Mouse (Mus musculus): ENCODE results near the gene Wdr41. TPM values are rescaled to one million over a fixed set of nuclear protein-coding genes. Genes with fewer than 3 reads are reported as not detected.

Wdr41 gene
- polyA plus RNA-seq (2015; fragmentation: Nextera tagmentation; extraction: Ambion mirVana) = 19.0 and 19.7 TPM in 2 replicates

- Histone ChIP-seq H3K4me2 (ENCODE audit: low read depth, low read length) (peak within 1 kb of the TSS; percentile 59), H3K9ac (ENCODE audit: low read length) (peak within 1 kb of the TSS; percentile 96), H3K27me3 (ENCODE audit: control insufficient read depth, insufficient read depth, low read length) (peaks cover 3% of the 10 kb centered on the region; the same call in 1 of the 2 replicates), H3K36me3 (ENCODE audit: control insufficient read depth, insufficient read depth) (no peaks in the 10 kb centered on the region), H3K4me3 (ENCODE audit: low read length) (peak within 1 kb of the TSS; percentile 86), H3K9me3 (replicated peaks; ENCODE audit: control insufficient read depth, low read length) (no peaks in the 10 kb centered on the region), H3K27ac (ENCODE audit: low read length) (peak within 1 kb of the TSS; percentile 96), H3K4me1 (ENCODE audit: control insufficient read depth, insufficient read depth, low read length) (peaks cover 9% of the 10 kb centered on the region; the same call in 1 of the 2 replicates)
- 2% methylated on average over 68 of the region's 68 CpGs for WGBS
- ATAC-seq (replicated peaks; ENCODE audit: extremely low read depth, insufficient read depth, low FRiP score) = peak; percentile 98
Observed at GRCm38 (mm10) chr13:94976219-94977186, at the start of gene Wdr41. Gene Wdr41 (plus strand): TSS chr13:94976344.

GRCm38 (mm10) chr13:94928086-94928485 is 48.1 kb upstream of the Wdr41 start:
- H3K36me3 ChIP-seq (ENCODE audit: control insufficient read depth, insufficient read depth) = no peaks in the 10 kb centered on the region
- no peak overlapping the region for H3K9ac ChIP-seq (ENCODE audit: low read length)
- no peak overlapping the region for H3K27ac ChIP-seq (ENCODE audit: low read length)
- H3K4me2 ChIP-seq (ENCODE audit: low read depth, low read length) = no peak overlapping the region
- no peaks in the 10 kb centered on the region for H3K4me1 ChIP-seq (ENCODE audit: control insufficient read depth, insufficient read depth, low read length)
- no peak for ATAC-seq (replicated peaks; ENCODE audit: extremely low read depth, insufficient read depth, low FRiP score)
- WGBS = 80% methylated on average over 3 of the region's 3 CpGs
- H3K27me3 ChIP-seq (ENCODE audit: control insufficient read depth, insufficient read depth, low read length) = peaks cover 10% of the 10 kb centered on the region
- no peak overlapping the region for H3K4me3 ChIP-seq (ENCODE audit: low read length)
- no peaks in the 10 kb centered on the region for H3K9me3 ChIP-seq (replicated peaks; ENCODE audit: control insufficient read depth, low read length)

GRCm38 (mm10) chr13:94938418-94938817 is 37.7 kb upstream of the Wdr41 start:
- Histone ChIP-seq H3K9ac (ENCODE audit: low read length) (no peak overlapping the region), H3K27ac (ENCODE audit: low read length) (no peak overlapping the region), H3K9me3 (replicated peaks; ENCODE audit: control insufficient read depth, low read length) (no peaks in the 10 kb centered on the region), H3K4me2 (ENCODE audit: low read depth, low read length) (no peak overlapping the region), H3K27me3 (ENCODE audit: control insufficient read depth, insufficient read depth, low read length) (peaks cover 3% of the 10 kb centered on the region; the same call in 1 of the 2 replicates), H3K4me1 (ENCODE audit: control insufficient read depth, insufficient read depth, low read length) (no peaks in the 10 kb centered on the region), H3K36me3 (ENCODE audit: control insufficient read depth, insufficient read depth) (no peaks in the 10 kb centered on the region), H3K4me3 (ENCODE audit: low read length) (no peak overlapping the region)
- 58% methylated on average over 5 of the region's 5 CpGs for WGBS
- ATAC-seq (replicated peaks; ENCODE audit: extremely low read depth, insufficient read depth, low FRiP score) = no peak

- 61% methylated on average over 5 of the region's 5 CpGs for WGBS
- H3K4me1 ChIP-seq (ENCODE audit: control insufficient read depth, insufficient read depth, low read length) = no peaks in the 10 kb centered on the region
- H3K4me2 ChIP-seq (ENCODE audit: low read depth, low read length) = no peak overlapping the region
- no peak overlapping the region for H3K27ac ChIP-seq (ENCODE audit: low read length)
- no peak overlapping the region for H3K4me3 ChIP-seq (ENCODE audit: low read length)
- no peak overlapping the region for H3K9ac ChIP-seq (ENCODE audit: low read length)
- H3K9me3 ChIP-seq (replicated peaks; ENCODE audit: control insufficient read depth, low read length) = no peaks in the 10 kb centered on the region
- H3K36me3 ChIP-seq (ENCODE audit: control insufficient read depth, insufficient read depth) = no peaks in the 10 kb centered on the region
- ATAC-seq (replicated peaks; ENCODE audit: extremely low read depth, insufficient read depth, low FRiP score) = no peak
- H3K27me3 ChIP-seq (ENCODE audit: control insufficient read depth, insufficient read depth, low read length) = peaks cover 3% of the 10 kb centered on the region; the same call in 1 of the 2 replicates
Observed at GRCm38 (mm10) chr13:94940104-94940503, 36.0 kb upstream of the Wdr41 start.

- WGBS = 12% methylated on average over 4 of the region's 4 CpGs
- no peak; the same call in 1 of the 2 replicates for ATAC-seq (replicated peaks; ENCODE audit: extremely low read depth, insufficient read depth, low FRiP score)
- peaks cover 3% of the 10 kb centered on the region; the same call in 1 of the 2 replicates for H3K27me3 ChIP-seq (ENCODE audit: control insufficient read depth, insufficient read depth, low read length)
- no peaks in the 10 kb centered on the region for H3K36me3 ChIP-seq (ENCODE audit: control insufficient read depth, insufficient read depth)
- no peaks in the 10 kb centered on the region for H3K4me1 ChIP-seq (ENCODE audit: control insufficient read depth, insufficient read depth, low read length)
- H3K27ac ChIP-seq (ENCODE audit: low read length) = no peak overlapping the region
- no peak overlapping the region for H3K4me3 ChIP-seq (ENCODE audit: low read length)
- no peaks in the 10 kb centered on the region for H3K9me3 ChIP-seq (replicated peaks; ENCODE audit: control insufficient read depth, low read length)
- H3K9ac ChIP-seq (ENCODE audit: low read length) = no peak overlapping the region
- H3K4me2 ChIP-seq (ENCODE audit: low read depth, low read length) = no peak overlapping the region
Observed at GRCm38 (mm10) chr13:94941230-94941629, 34.9 kb upstream of the Wdr41 start.

- Histone ChIP-seq H3K36me3 (ENCODE audit: control insufficient read depth, insufficient read depth) (no peaks in the 10 kb centered on the region), H3K4me1 (ENCODE audit: control insufficient read depth, insufficient read depth, low read length) (no peaks in the 10 kb centered on the region), H3K27me3 (ENCODE audit: control insufficient read depth, insufficient read depth, low read length) (no peaks in the 10 kb centered on the region), H3K9me3 (replicated peaks; ENCODE audit: control insufficient read depth, low read length) (no peaks in the 10 kb centered on the region), H3K9ac (ENCODE audit: low read length) (no peak overlapping the region), H3K4me3 (ENCODE audit: low read length) (no peak overlapping the region), H3K4me2 (ENCODE audit: low read depth, low read length) (no peak overlapping the region), H3K27ac (ENCODE audit: low read length) (no peak overlapping the region)
- 52% methylated on average over 6 of the region's 6 CpGs for WGBS
- ATAC-seq (replicated peaks; ENCODE audit: extremely low read depth, insufficient read depth, low FRiP score) = no peak
Observed at GRCm38 (mm10) chr13:94955941-94956340, 20.2 kb upstream of the Wdr41 start.

- ATAC-seq (replicated peaks; ENCODE audit: extremely low read depth, insufficient read depth, low FRiP score) = no peak
- 49% methylated on average over 1 of the region's 1 CpGs for WGBS
- H3K36me3 ChIP-seq (ENCODE audit: control insufficient read depth, insufficient read depth) = no peaks in the 10 kb centered on the region
Observed at GRCm38 (mm10) chr13:94957965-94958364, 18.2 kb upstream of the Wdr41 start.

GRCm38 (mm10) chr13:94969992-94970553 is 6.1 kb upstream of the Wdr41 start:
- Histone ChIP-seq H3K9ac (ENCODE audit: low read length) (no peak overlapping the region), H3K4me2 (ENCODE audit: low read depth, low read length) (no peak overlapping the region), H3K9me3 (replicated peaks; ENCODE audit: control insufficient read depth, low read length) (no peaks in the 10 kb centered on the region), H3K4me1 (ENCODE audit: control insufficient read depth, insufficient read depth, low read length) (no peaks in the 10 kb centered on the region), H3K27ac (ENCODE audit: low read length) (no peak overlapping the region), H3K27me3 (ENCODE audit: control insufficient read depth, insufficient read depth, low read length) (peaks cover 3% of the 10 kb centered on the region), H3K4me3 (ENCODE audit: low read length) (no peak overlapping the region), H3K36me3 (ENCODE audit: control insufficient read depth, insufficient read depth) (no peaks in the 10 kb centered on the region)
- no peak for ATAC-seq (replicated peaks; ENCODE audit: extremely low read depth, insufficient read depth, low FRiP score)
- 66% methylated on average over 9 of the region's 9 CpGs for WGBS

More at GRCm38 (mm10) chr13:94957965-94958364, 18.2 kb upstream of the Wdr41 start:
- Histone ChIP-seq H3K9me3 (replicated peaks; ENCODE audit: control insufficient read depth, low read length) (no peaks in the 10 kb centered on the region), H3K4me1 (ENCODE audit: control insufficient read depth, insufficient read depth, low read length) (no peaks in the 10 kb centered on the region), H3K27me3 (ENCODE audit: control insufficient read depth, insufficient read depth, low read length) (no peaks in the 10 kb centered on the region), H3K4me3 (ENCODE audit: low read length) (no peak overlapping the region), H3K4me2 (ENCODE audit: low read depth, low read length) (no peak overlapping the region), H3K27ac (ENCODE audit: low read length) (no peak overlapping the region), H3K9ac (ENCODE audit: low read length) (no peak overlapping the region)

GRCm38 (mm10) chr13:94975828-94976218 is 321 bp upstream of the Wdr41 start:
- Histone ChIP-seq H3K9ac (ENCODE audit: low read length) (peak overlapping the region; percentile 96), H3K4me3 (ENCODE audit: low read length) (peak overlapping the region; percentile 86), H3K36me3 (ENCODE audit: control insufficient read depth, insufficient read depth) (no peaks in the 10 kb centered on the region), H3K9me3 (replicated peaks; ENCODE audit: control insufficient read depth, low read length) (no peaks in the 10 kb centered on the region), H3K27me3 (ENCODE audit: control insufficient read depth, insufficient read depth, low read length) (peaks cover 3% of the 10 kb centered on the region; the same call in 1 of the 2 replicates), H3K4me2 (ENCODE audit: low read depth, low read length) (peak overlapping the region; percentile 59), H3K4me1 (ENCODE audit: control insufficient read depth, insufficient read depth, low read length) (peaks cover 9% of the 10 kb centered on the region; the same call in 1 of the 2 replicates), H3K27ac (ENCODE audit: low read length) (peak overlapping the region; percentile 3; the same call in 1 of the 2 replicates)
- 22% methylated on average over 9 of the region's 9 CpGs for WGBS
- ATAC-seq (replicated peaks; ENCODE audit: extremely low read depth, insufficient read depth, low FRiP score) = no peak
